Comparison of ENCODE assay signal across 8 mouse cellular contexts in the genomic region with DNA sequence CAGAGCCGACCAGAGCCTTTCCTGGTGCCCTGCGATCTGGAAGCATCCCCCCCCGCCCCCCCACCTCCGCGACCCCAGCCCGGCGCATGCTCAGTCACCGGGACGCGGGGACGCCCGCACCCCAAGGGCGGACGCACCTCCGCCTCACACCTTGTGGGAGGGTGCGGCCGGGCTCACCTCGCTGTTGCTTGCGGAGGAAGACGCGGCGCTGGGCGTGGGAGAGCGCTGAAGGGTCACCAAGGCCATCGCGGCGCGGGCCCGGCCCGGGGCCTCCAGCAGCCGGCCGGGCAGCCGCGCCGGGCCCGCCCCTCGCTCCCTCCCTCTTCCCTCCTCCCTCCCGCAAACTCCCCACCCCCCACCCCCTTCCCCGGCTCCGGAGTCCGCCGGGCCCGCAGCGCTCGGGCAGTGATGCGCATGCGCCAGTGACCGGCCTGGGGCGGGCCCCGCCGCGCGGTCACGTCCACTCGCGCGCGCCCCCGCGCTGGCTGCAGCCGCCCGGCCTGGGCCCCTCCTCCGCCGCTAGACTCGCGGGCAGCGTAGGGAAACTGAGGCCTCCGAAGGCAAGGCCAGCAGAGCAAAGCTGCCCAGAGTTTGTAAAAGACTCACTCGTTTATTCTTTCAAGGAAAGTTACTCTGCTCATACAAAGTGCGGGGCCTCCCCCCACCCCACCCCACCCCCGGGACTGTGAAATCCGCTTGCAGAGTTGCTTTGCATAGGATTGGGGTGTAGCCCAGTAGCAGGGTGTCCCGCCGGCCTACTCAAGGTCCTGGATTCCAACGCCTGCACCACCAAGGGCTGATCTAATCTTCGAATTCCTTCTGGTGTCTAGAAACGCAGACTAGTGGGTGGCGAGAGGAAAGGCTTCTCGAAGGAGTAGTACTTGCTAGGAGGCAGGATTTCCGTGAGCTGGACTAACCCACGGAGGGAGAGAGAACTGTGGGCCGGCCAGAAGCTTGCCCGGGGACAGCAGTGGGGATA. TPM values are rescaled to one million over a fixed set of nuclear protein-coding genes. Genes with fewer than 3 reads are reported as not detected.
DNase-seq lines count a peak whose midpoint lies in the region; ATAC-seq lines count a peak whose summit lies in the region.

TSS of gene Ssh1 (minus strand) at position 408 of the 979 bp plus-strand sequence.

- peak within 1 kb of the TSS; percentile 90 for H3K27ac ChIP-seq in hindbrain, embryonic 12.5 days

- no peaks in the 10 kb centered on the region for H3K27me3 ChIP-seq in hindbrain, embryonic 12.5 days

- H3K9ac ChIP-seq in hindbrain, embryonic 12.5 days = peak within 1 kb of the TSS; percentile 79

- no peaks in the 10 kb centered on the region for H3K9me3 ChIP-seq in hindbrain, embryonic 12.5 days (replicated peaks)

- DNase-seq in MEL-GATA-1-ER (ENCODE audit: extremely low read depth, low read depth) = peak; percentile 22
- DNase-seq in cerebellum, postnatal 10 days = peak; percentile 95 to 97
- peak; percentile 53 to 71 for DNase-seq in frontal cortex, postnatal 14 days (ENCODE audit: low spot score in 2 of 2)
- DNase-seq in left cerebral cortex, adult 11 months (ENCODE audit: low spot score) = peak; percentile 68
- peak; percentile 88 for DNase-seq in lung, postnatal 36 days
- DNase-seq in retina, postnatal 1 day = peak; percentile 93
- DNase-seq in urinary bladder, adult 18-20 months (ENCODE audit: low spot score in 2 of 2) = peak; percentile 84 to 87

- WGBS in hindbrain, embryonic 12.5 days = under 1% methylated on average over 68 of the region's 83 CpGs

- H3K36me3 ChIP-seq in hindbrain, embryonic 12.5 days = peaks cover 6% of the 10 kb centered on the region

- H3K4me1 ChIP-seq in hindbrain, embryonic 12.5 days = peaks cover 36% of the 10 kb centered on the region

- H3K4me2 ChIP-seq in hindbrain, embryonic 12.5 days (replicated peaks) = peak within 1 kb of the TSS; percentile 81

- ATAC-seq in hindbrain, embryonic 12.5 days (ENCODE audit: low FRiP score) = peak; percentile 90

- H3K4me3 ChIP-seq in hindbrain, embryonic 12.5 days = peak within 1 kb of the TSS; percentile 72

RNA-seq across cellular contexts. Expression of gene Ssh1, which starts in this region (rescaled TPM):
- 22.4 and 27.9 TPM in 2 replicates for polyA plus RNA-seq in hindbrain, embryonic 12.5 days (2016; fragmentation: Nextera tagmentation; extraction: Ambion mirVana)

Comparison
In these comparisons a context has a peak if more than half of its experiments do, and no peak if none do; other contexts are left out.
1. Peak in every context shown above with its lines: DNase-seq, ATAC-seq, H3K4me3 ChIP-seq and H3K27ac ChIP-seq.
2. DNase-seq: peak in every context shown above with its lines; median percentile 96 in cerebellum, postnatal 10 days; 93 in retina, postnatal 1 day; 88 in lung, postnatal 36 days; 86 in urinary bladder, adult 18-20 months; 68 in left cerebral cortex, adult 11 months; 62 in frontal cortex, postnatal 14 days; 22 in MEL-GATA-1-ER.